Mouse (Mus musculus): Measurements from ENCODE around the gene Pum1.

Gene Pum1

GRCm38 (mm10) chr4:130726118-130726517 lies 63.0 kb downstream of the Pum1 start:
- no peak for DNase-seq (ENCODE audit: low spot score in 2 of 2)

GRCm38 (mm10) chr4:130735957-130736356 lies 72.8 kb downstream of the Pum1 start:
- no peak for DNase-seq (ENCODE audit: low spot score in 2 of 2)

DNA sequence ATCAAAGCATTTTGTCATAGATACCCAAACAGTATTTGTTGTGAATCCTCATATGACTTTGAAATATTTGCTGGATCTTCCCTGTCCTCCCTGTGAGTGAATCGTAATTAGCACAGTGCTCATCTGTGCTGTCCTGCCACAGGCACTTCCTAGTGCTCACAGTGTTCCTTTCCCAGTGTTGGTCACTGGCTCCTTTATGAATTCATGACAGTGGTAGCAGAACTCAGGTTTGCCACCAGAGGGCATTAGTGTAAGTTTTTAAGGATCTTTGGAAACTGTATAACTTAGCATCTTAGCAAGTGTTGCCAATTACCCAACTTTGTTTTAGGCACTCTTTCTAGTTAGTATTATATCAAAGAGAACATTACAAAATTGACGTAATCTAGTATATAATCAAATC lies 75.4 kb downstream of the Pum1 start:
- peak in 1 of 2 experiments; percentile 43 for DNase-seq (ENCODE audit: low spot score in 2 of 2)

- no peak for DNase-seq (ENCODE audit: low spot score in 2 of 2)
Observed at GRCm38 (mm10) chr4:130744058-130744457, 80.9 kb downstream of the Pum1 start.

GRCm38 (mm10) chr4:130745561-130746306 lies 82.6 kb downstream of the Pum1 start:
- peak; percentile 51 to 59 for DNase-seq (ENCODE audit: low spot score in 2 of 2)

DNA sequence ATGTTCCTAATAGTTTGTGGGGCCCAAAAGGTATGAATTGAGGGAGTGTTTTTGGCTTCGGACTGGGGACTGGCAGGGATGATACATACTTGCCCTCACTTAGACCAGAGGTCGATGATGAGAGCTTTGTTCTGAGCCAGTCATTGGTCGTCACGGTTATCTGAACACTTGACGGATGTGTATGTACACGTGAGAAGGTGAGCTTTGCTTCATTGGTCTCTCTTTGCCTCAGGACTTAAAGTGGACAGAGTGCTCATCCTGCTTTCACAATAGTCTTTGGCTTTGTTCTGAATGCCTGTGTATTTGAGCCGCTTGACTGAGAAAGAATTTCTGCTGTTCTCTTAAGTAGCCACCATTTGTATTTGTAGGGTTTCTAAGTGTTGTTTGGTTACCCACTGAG lies 86.4 kb downstream of the Pum1 start:
- DNase-seq (ENCODE audit: low spot score in 2 of 2), result no peak

DNA sequence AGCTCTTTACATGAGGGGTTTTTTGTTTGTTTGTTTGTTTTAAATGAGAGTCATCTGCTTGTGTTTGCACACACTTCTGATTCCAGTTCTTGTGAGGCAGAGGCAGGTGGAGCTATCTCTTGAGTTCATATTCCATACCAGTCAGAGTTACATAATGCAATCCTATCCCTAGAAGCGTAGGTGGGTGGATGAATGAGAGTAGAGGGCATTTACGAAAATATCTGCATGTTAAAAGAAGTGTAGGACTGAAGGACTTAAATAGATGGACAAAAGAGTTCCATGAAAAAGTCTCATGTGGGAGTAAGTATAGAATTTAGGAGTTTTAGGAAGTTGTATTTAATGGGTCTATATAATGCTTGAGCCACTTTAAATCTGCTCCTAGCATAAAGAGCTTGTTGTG lies 88.8 kb downstream of the Pum1 start:
- no peak for DNase-seq (ENCODE audit: low spot score in 2 of 2)

DNA sequence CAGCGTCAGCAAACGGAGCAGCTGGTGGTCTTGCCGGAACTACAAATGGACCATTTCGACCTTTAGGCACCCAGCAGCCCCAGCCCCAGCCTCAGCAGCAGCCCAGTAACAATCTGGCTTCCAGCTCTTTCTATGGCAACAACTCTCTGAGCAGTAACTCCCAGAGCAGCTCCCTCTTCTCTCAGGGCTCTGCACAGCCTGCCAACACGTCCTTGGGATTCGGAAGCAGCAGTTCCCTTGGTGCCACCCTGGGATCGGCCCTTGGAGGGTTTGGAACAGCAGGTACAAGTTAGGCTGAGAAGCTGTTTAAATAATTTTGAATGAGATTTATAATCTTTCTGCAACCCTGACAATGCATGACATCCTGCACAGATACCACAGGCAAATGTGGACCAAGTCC lies 89.5 kb downstream of the Pum1 start:
- no peak for DNase-seq (ENCODE audit: low spot score in 2 of 2)

GRCm38 (mm10) chr4:130753755-130754154 lies 90.6 kb downstream of the Pum1 start:
- no peak for DNase-seq (ENCODE audit: low spot score in 2 of 2)

- DNase-seq (ENCODE audit: low spot score in 2 of 2), result no peak
Observed at GRCm38 (mm10) chr4:130754776-130755175, 91.7 kb downstream of the Pum1 start.

DNA sequence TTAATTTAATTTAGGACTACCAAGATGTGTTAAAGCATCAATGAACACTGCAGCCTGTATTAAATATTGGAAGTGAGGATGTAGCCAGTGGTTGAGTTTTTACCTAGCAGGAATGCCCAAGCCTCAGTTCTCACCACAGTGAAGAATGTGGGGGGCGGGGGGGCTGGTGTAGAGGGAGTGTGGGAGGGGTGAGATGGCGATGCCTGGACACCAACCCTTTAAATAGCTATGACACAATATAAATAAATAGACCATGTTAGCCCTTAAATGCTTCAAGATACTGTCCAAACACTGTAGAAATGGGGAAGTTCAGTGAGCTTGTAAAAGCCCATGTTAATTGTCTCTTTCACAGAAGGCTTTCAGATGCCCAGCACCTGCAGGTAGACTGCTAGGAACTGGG lies 96.8 kb downstream of the Pum1 start:
- no peak for DNase-seq (ENCODE audit: low spot score in 2 of 2)

- DNase-seq (ENCODE audit: low spot score in 2 of 2), result no peak
Observed at GRCm38 (mm10) chr4:130761809-130762208, 98.7 kb downstream of the Pum1 start.

GRCm38 (mm10) chr4:130765399-130766160 lies 102.5 kb downstream of the Pum1 start:
- no peak for DNase-seq (ENCODE audit: low spot score in 2 of 2)

DNA sequence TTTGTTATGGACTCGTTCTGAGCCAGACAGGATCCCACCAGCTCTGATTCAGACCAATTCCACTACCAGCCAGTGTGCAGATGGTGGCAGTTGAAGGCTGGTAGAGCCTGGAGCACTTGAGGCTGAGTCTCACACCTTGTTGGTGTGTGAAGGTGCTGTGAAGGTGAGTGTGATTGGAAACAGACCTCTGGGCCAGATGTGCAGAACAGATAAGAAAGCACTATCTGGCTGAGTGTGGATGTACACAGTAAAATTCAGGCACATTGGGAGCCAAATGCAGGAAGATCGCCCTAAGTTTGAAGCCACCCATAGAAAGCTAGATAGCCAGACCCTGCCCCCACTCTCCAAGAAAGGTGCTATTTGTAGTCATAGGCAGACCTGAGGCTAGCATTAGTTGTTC lies 103.3 kb downstream of the Pum1 start:
- no peak for DNase-seq (ENCODE audit: low spot score in 2 of 2)

DNA sequence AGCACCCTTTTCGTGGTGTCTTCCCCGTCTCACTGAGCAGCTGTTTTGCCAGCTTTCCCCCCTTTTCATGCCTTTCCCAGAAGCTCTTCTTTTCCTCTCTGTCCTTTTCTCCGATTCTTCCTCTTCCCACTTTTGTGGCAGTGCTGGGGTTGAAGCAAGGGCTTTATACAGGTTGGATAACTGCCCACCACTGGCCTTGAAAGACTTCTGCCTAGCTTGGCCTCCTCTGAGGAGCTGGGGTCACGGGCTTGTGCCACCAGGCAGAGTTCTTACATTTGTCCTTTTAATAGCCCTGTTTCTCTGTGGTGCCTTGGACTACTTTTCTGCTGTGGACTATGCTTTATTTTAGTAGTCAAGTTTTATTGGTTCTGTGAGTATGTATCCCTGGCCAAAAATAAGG lies 103.8 kb downstream of the Pum1 start:
- DNase-seq (ENCODE audit: low spot score in 2 of 2), result no peak

- DNase-seq (ENCODE audit: low spot score in 2 of 2), result no peak
Observed at GRCm38 (mm10) chr4:130773899-130774298, 110.8 kb downstream of the Pum1 start.

DNA sequence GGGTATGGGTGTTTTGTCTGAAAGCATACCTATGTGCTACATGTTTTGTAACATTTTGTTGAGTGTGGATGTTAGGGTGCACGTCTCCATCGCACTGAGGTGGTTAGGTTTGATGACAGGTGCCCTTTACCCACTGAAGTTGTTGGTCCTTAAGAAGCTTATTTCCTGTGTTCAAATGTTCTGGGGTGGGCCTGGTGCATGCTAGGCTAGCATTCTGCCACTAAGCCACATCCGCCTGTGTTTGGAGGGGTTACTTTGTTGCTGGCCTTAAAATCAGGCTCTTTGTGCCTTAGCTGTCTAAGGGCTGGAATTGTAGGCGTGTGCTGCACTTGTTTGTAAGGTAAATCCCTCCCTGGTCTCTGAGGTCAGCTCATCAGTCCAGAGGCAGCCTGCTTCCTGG lies 111.7 kb downstream of the Pum1 start:
- no peak for DNase-seq (ENCODE audit: low spot score in 2 of 2)

DNA sequence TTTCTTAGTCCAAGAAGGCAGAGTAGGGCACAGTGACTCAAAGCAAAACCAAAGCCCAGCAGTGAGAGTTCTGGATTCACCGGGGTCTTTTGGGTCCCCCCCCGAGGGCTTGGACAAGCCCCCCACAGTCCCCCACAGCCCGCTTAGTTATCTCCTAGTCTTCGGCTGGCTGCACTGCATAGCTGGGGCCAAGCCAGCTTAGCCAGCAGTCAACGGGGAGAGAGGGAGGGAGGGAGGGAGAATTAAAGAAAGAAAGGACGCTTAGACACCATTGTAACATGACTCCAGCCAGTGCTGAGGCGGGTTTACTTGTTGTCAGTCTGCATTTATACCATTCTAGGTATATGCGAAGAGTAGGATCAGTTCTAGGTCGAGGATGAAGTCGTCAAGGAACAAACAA lies 114.5 kb downstream of the Pum1 start:
- DNase-seq (ENCODE audit: low spot score in 2 of 2), result no peak

DNA sequence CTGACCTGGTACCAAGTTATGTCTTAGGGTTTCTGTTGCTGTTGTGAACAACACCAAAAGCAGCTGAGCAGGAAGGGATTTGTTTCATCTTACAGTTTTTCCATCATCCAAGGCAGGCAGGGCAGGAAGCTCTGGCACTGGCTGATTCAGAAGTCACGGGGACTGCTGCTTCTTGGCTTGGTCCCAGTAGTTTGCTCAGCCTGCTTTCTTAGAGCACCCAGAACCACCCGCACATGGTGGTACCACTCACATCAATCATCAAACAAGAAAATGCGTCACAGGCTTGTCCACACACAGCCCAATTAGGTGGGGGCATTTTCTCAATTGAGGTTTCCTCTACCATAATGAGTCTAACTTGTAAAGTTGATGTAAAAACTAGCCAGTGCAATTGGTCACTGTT lies 115.9 kb downstream of the Pum1 start:
- DNase-seq (ENCODE audit: low spot score in 2 of 2), result no peak

DNA sequence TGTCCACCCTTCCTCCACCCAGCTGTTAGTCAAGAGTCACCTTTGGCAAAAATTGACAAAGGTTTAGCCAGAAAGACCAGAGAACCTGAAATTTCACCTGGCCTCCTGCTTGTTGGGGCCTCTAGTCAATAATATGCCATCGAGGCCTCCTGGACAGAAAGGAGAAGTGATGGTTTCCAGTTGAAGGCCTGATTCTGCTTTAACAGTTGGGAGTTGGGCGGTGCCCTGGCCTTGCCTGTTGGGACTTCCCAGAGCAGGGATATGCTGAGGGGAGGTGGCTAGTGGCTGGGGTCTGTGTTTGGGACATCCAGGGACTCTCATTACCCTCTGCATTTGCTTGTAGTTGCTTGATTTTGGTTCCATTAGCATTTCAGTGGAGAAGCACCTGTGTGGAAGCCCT lies 119.4 kb downstream of the Pum1 start:
- no peak for DNase-seq (ENCODE audit: low spot score in 2 of 2)

- peak in 1 of 2 experiments; percentile 58 for DNase-seq (ENCODE audit: low spot score in 2 of 2)
Observed at GRCm38 (mm10) chr4:130784755-130785154, 121.6 kb downstream of the Pum1 start.

GRCm38 (mm10) chr4:130787530-130787929 lies 124.4 kb downstream of the Pum1 start:
- no peak for DNase-seq (ENCODE audit: low spot score in 2 of 2)

DNA sequence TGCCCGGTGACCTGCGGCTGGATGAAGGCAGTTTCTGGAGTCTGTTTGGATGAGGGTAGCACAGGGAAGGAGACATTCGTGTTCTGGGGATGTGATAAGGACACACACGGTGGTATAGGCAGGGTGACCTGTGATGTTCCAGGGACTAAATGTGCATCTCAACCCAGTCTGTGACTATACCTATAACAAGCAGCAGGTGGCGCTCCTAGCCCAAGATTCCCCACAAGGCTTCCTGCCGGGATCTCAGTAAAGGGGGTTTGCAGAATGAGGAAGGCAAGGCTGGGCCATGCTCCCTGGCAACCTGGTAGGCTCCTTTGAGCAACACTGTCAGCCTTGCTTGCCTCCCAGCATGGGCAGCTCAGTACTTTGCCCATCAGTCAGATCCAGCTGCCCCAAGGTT lies 127.1 kb downstream of the Pum1 start:
- peak; percentile 66 to 87 for DNase-seq (ENCODE audit: low spot score in 2 of 2)

Data from frontal cortex, postnatal 10 days (tissue).